ENCODE assay signal across 22 mouse cellular contexts in the genomic region with DNA sequence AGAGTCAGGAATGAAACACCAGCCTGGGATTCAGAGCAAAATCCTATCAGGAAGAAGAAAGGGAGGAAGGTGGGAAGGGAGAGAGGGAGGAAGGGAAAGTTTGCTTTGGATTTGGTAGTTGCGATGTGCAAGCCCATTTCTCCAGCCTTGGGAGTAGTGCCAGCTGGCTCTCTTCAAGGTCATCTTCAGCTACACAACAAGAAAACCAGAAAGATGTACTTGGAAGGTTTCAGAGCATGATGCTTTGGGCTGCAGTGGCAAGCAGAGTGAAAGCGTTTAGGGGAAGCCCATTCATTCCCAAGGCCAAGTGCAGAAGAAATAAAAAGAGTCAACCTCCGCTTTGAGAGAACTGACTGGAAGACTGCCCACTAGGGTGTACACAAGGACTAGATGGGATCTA. TPM values are rescaled to one million over a fixed set of nuclear protein-coding genes. Genes with fewer than 3 reads are reported as not detected.
DNase-seq lines count a peak whose midpoint lies in the region; ATAC-seq and TF ChIP-seq lines count a peak whose summit lies in the region.
"Had no signal": no experiment of that assay in that cellular context is flagged by ENCODE, and none has a peak within 500 bp of the region (broad histone marks: within the 10 kb centered on the region; RNA-seq: fewer than 3 reads in every experiment).

No protein-coding gene starts in this region.

- WGBS in liver, adult 2 months: 66% methylated on average over 3 of the region's 3 CpGs
- WGBS in liver, embryonic 11.5 days: 83% methylated on average over 3 of the region's 3 CpGs

- H3K79me2 ChIP-seq in liver, adult 2 months (ENCODE audit: control insufficient read depth, insufficient read depth, low read length): no peaks in the 10 kb centered on the region

- no peak for TF ChIP-seq POLR2A in liver, adult 2 months (IDR thresholded peaks at IDR 0.05; ENCODE audit: extremely low read depth, insufficient read depth, low read length)

- H3K9ac ChIP-seq in liver, adult 2 months (ENCODE audit: low read depth, low read length): no peak overlapping the region
- H3K9ac ChIP-seq in liver, embryonic 11.5 days (ENCODE audit: low read depth, low read length): no peak overlapping the region
- H3K9ac ChIP-seq: forebrain, postnatal 0 days; limb, embryonic 15.5 days; neural tube, embryonic 13.5 days had no signal

- no peaks in the 10 kb centered on the region for H3K36me3 ChIP-seq in liver, adult 2 months (ENCODE audit: control insufficient read depth, insufficient read depth, low read length)
- no peaks in the 10 kb centered on the region for H3K36me3 ChIP-seq in liver, embryonic 11.5 days (ENCODE audit: control insufficient read depth, insufficient read depth, low read length)
- H3K36me3 ChIP-seq: limb, embryonic 15.5 days; midbrain, embryonic 10.5 days; neural tube, embryonic 13.5 days had no signal

- H3K27me3 ChIP-seq in liver, adult 2 months (ENCODE audit: control insufficient read depth, insufficient read depth, low read length): no peaks in the 10 kb centered on the region
- no peaks in the 10 kb centered on the region for H3K27me3 ChIP-seq in liver, embryonic 11.5 days (replicated peaks; ENCODE audit: control insufficient read depth, insufficient read depth, low read length)
- H3K27me3 ChIP-seq: CH12.LX; limb, embryonic 15.5 days; neural tube, embryonic 13.5 days had no signal

- no peak overlapping the region for H3K27ac ChIP-seq in liver, adult 2 months (replicated peaks; ENCODE audit: insufficient read depth, low read depth, low read length)
- no peak overlapping the region for H3K27ac ChIP-seq in liver, embryonic 11.5 days (ENCODE audit: low read depth, low read length)
- H3K27ac ChIP-seq: left cerebral cortex, adult 2 months; limb, embryonic 15.5 days; midbrain, embryonic 10.5 days; neural tube, embryonic 13.5 days; stomach, postnatal 0 days had no signal

- no peaks in the 10 kb centered on the region for H3K9me3 ChIP-seq in liver, embryonic 11.5 days (ENCODE audit: control insufficient read depth, low read length)
- H3K9me3 ChIP-seq: limb, embryonic 15.5 days; midbrain, embryonic 10.5 days; neural tube, embryonic 13.5 days had no signal

- H3K4me3 ChIP-seq in liver, adult 2 months (ENCODE audit: insufficient read depth, low read depth, low read length): no peak overlapping the region
- no peak overlapping the region for H3K4me3 ChIP-seq in liver, embryonic 11.5 days (ENCODE audit: low read depth, low read length)
- H3K4me3 ChIP-seq: left cerebral cortex, adult 2 months; limb, embryonic 15.5 days; midbrain, embryonic 10.5 days; neural tube, embryonic 13.5 days had no signal

- TF ChIP-seq CTCF in liver, adult 2 months (IDR thresholded peaks at IDR 0.05; ENCODE audit: low read depth, low read length): no peak

- H3K4me1 ChIP-seq in liver, adult 2 months (ENCODE audit: control insufficient read depth, insufficient read depth, low read length): no peaks in the 10 kb centered on the region; the same call in 1 of the 2 replicates
- H3K4me1 ChIP-seq in liver, embryonic 11.5 days (replicated peaks; ENCODE audit: control insufficient read depth, insufficient read depth, low read length): no peaks in the 10 kb centered on the region
- H3K4me1 ChIP-seq: midbrain, embryonic 10.5 days; neural tube, embryonic 13.5 days had no signal

- DNase-seq in gastrocnemius, adult 18-20 months (ENCODE audit: low spot score): peak; percentile 51
- no peak for DNase-seq in gastrocnemius, postnatal 14 days
- DNase-seq in liver, adult 2 months (ENCODE audit: extremely low read depth, low read depth, low spot score): peak; percentile 23
- no peak for DNase-seq in liver, embryonic 11.5 days (ENCODE audit: low spot score)
- DNase-seq in adrenal gland, adult 2 months: peak; percentile 87
- peak; percentile 52 for DNase-seq in ovary, postnatal 14 days (ENCODE audit: low spot score)
- DNase-seq in left cerebral cortex, adult 8-10 months (ENCODE audit: low spot score in 2 of 2): no peak
- DNase-seq in c-Kit-positive CD71-positive TER-119-positive erythroid progenitor cells, embryonic 14.5 days (ENCODE audit: low spot score): no peak
- DNase-seq: cerebellum, postnatal 14 days; forebrain, postnatal 0 days; kidney, adult 2 months; kidney, postnatal 4 days; lung, postnatal 14 days; spleen, adult 18-20 months had no signal

- H3K4me2 ChIP-seq in liver, embryonic 11.5 days: no peak overlapping the region
- H3K4me2 ChIP-seq: limb, embryonic 15.5 days; neural tube, embryonic 13.5 days had no signal

- no peak for ATAC-seq in liver, embryonic 11.5 days (replicated peaks; ENCODE audit: low FRiP score)
- ATAC-seq: activated CD4-positive, CD25-positive, alpha-beta regulatory T cell, adult 4 months; forebrain, postnatal 0 days had no signal

- intact Hi-C loops in gastrocnemius, postnatal 14 days (cut with DNase I; ENCODE audit: low total_unique reads): no loop called here

RNA-seq across cellular contexts. Expression of gene Susd2, which starts 16.3 kb away (rescaled TPM):
- total RNA-seq in gastrocnemius, adult 18-20 months (2021): 1 to 10 TPM; 1.8 to 2.3 TPM
- 1 to 10 TPM; 2.1 to 3.2 TPM for total RNA-seq in gastrocnemius, postnatal 14 days (2021)
- 1.0 and 1.1 TPM in 2 replicates for total RNA-seq in liver, adult 2 months (2014; rRNA removed)
- 2.0 and 2.8 TPM in 2 replicates for polyA plus RNA-seq in liver, adult 2 months (2012; rRNA removed)
- polyA plus RNA-seq in liver, embryonic 11.5 days (2014; fragmentation: Nextera tagmentation; extraction: Ambion mirVana): 0.91 and 1.5 TPM in 2 replicates
- 10 to 100 TPM; 10.7 to 13.5 TPM for total RNA-seq in adrenal gland, adult 2 months (2021)
- 23.3 and 31.3 TPM in 2 replicates for polyA plus RNA-seq in adrenal gland, adult 2 months (2012; rRNA removed)
- total RNA-seq in left cerebral cortex, adult 8-10 months (2022): 10 to 100 TPM in 2 of 4 experiments, 1 to 10 TPM in 2; 8.7 to 12.0 (median 10.3) TPM
- total RNA-seq: monocyte, adult 5-6 weeks had no signal

RNA-seq across cellular contexts. Expression of gene Ggt5, which starts 38.4 kb away (rescaled TPM):
- 1 to 10 TPM; 2.4 to 2.8 TPM for total RNA-seq in gastrocnemius, adult 18-20 months (2021)
- 1 to 10 TPM; 5.6 to 7.4 TPM for total RNA-seq in gastrocnemius, postnatal 14 days (2021)
- total RNA-seq in liver, adult 2 months (2014; rRNA removed): 1.2 and 2.0 TPM in 2 replicates
- polyA plus RNA-seq in liver, adult 2 months (2012; rRNA removed): 7.0 and 10.6 TPM in 2 replicates
- polyA plus RNA-seq in liver, embryonic 11.5 days (2014; fragmentation: Nextera tagmentation; extraction: Ambion mirVana): 0.52 and 1.2 TPM in 2 replicates
- total RNA-seq in adrenal gland, adult 2 months (2021): 1 to 10 TPM; 5.4 to 7.1 TPM
- 52.7 and 56.5 TPM in 2 replicates for polyA plus RNA-seq in adrenal gland, adult 2 months (2012; rRNA removed)
- 1 to 10 TPM; 1.8 to 3.5 (median 2.4) TPM for total RNA-seq in left cerebral cortex, adult 8-10 months (2022)
- total RNA-seq: CH12.LX had no signal

Comparison
In these comparisons a context has a peak if more than half of its experiments do, and no peak if none do; other contexts are left out.
1. DNase-seq: peak in gastrocnemius, adult 18-20 months (single experiment), liver, adult 2 months (single experiment), adrenal gland, adult 2 months (single experiment) and ovary, postnatal 14 days (single experiment); none in gastrocnemius, postnatal 14 days (single experiment), liver, embryonic 11.5 days (single experiment), left cerebral cortex, adult 8-10 months (0 of 2) and c-Kit-positive CD71-positive TER-119-positive erythroid progenitor cells, embryonic 14.5 days (single experiment).